Mouse (Mus musculus) forebrain, embryonic 16.5 days (tissue): ENCODE measurements at regions not wholly inside any gene's neighbourhood (a gene's known extent, or its start where the extent isn't known, plus 50 kb on each side); places are given as distances from the start of the nearest gene placed in this dataset.

Experiments used
- ATAC-seq: fragments of 200-750 bp; cut with Nextera tagmentation; 2 replicates; pipeline ENCODE4 v1.8.0; 2017; ENCODE audit warnings: mild to moderate bottlenecking, moderate library complexity
- H3K27ac ChIP-seq: fragments of 300-500 bp; sonication (generic); 2 replicates; pipeline ENCODE4 v1.5.1; 2014; ENCODE audit warnings: low read length, control low read depth
- H3K27me3 ChIP-seq: fragments of 300-500 bp; sonication (generic); replicated peaks from 2 replicates; pipeline ENCODE4 v1.6.1; 2014; ENCODE audit warnings: low read length; ENCODE audit not compliant: control insufficient read depth, insufficient read depth
- H3K36me3 ChIP-seq: fragments of 300-500 bp; sonication (generic); 2 replicates; pipeline ENCODE4 v1.6.1; 2014; ENCODE audit not compliant: control insufficient read depth, insufficient read depth
- H3K4me1 ChIP-seq: fragments of 300-500 bp; sonication (generic); replicated peaks from 2 replicates; pipeline ENCODE4 v1.6.1; 2014; ENCODE audit warnings: low read length; ENCODE audit not compliant: control insufficient read depth, insufficient read depth
- H3K4me2 ChIP-seq: fragments of 300-500 bp; sonication (generic); 2 replicates; pipeline ENCODE4 v1.6.1; 2014; ENCODE audit warnings: mild to moderate bottlenecking, low read length, control low read depth
- H3K4me3 ChIP-seq: fragments of 300-500 bp; sonication (generic); replicated peaks from 2 replicates; pipeline ENCODE4 v1.5.1; 2014; ENCODE audit warnings: mild to moderate bottlenecking, low read length, control low read depth
- H3K9ac ChIP-seq: fragments of 300-500 bp; sonication (generic); replicated peaks from 2 replicates; pipeline ENCODE4 v1.6.1; 2014; ENCODE audit warnings: low read depth, low read length, control low read depth
- H3K9me3 ChIP-seq: fragments of 300-500 bp; sonication (generic); 2 replicates; pipeline ENCODE4 v1.6.1; 2016; ENCODE audit warnings: low read length; ENCODE audit not compliant: control insufficient read depth
- WGBS: fragments of 180-500 bp; shearing (Covaris S2); extraction: QIAGEN DNeasy Blood & Tissue Kit; methylation state at CpG from one replicate; pipeline ENCODE4 v1.1.7; 2014; 5-methylcytosine and 5-hydroxymethylcytosine counted together

DNA sequence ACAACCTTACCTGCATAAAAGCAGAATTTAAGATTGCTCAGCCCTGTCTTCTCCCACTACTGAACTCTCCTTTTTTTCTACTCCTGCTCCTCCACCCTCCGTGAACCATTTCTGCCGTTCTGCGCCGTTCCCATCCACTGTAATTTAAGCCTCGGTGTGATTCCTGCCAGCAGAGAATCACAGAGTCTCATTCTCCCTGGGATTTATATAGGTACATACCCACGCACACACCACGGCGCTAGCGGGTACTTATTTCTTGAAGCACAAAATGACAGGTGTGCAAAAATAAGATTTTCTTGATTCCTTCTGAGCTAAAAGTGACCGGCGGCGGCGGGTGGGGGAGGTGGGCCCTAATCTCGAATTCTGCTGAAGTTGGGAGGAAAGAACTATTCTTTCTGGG, 324.5 kb upstream of the Atp2b1 start:
- no peak overlapping the region for H3K4me3 ChIP-seq
- no peak overlapping the region for H3K9ac ChIP-seq
- WGBS = 90% methylated on average over 14 of the region's 14 CpGs

DNA sequence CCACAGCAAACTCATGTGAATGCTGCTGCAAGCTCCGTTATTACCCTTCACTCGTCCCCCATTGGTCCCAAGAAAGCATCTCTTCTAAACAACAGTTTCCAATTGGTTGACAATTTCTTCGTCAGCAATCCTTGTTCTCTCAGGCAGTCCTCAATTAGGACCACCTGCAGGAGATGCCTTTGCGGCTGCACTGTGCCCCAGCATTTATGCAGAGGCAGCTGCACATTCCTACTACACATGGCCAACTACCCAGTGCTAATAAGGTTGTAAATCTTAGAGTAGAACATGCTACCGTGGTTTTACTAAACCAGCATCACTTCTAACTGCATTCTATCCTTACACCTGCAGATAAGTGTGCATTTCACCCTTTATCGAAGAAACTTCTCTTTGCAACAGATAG, 322.1 kb upstream of the Atp2b1 start:
- no peaks in the 10 kb centered on the region for H3K36me3 ChIP-seq
- H3K4me3 ChIP-seq = no peak overlapping the region
- H3K9ac ChIP-seq = no peak overlapping the region
- 76% methylated on average over 6 of the region's 6 CpGs for WGBS
- ATAC-seq = no peak
- H3K4me1 ChIP-seq = no peaks in the 10 kb centered on the region
- no peak overlapping the region for H3K4me2 ChIP-seq
- H3K9me3 ChIP-seq = no peaks in the 10 kb centered on the region
- no peak overlapping the region for H3K27ac ChIP-seq
- no peaks in the 10 kb centered on the region for H3K27me3 ChIP-seq

More for the DNA sequence above, 324.5 kb upstream of the Atp2b1 start:
- ATAC-seq = no peak
- Histone ChIP-seq H3K9me3 (no peaks in the 10 kb centered on the region), H3K36me3 (no peaks in the 10 kb centered on the region), H3K27me3 (no peaks in the 10 kb centered on the region), H3K27ac (no peak overlapping the region), H3K4me2 (no peak overlapping the region), H3K4me1 (no peaks in the 10 kb centered on the region)

DNA sequence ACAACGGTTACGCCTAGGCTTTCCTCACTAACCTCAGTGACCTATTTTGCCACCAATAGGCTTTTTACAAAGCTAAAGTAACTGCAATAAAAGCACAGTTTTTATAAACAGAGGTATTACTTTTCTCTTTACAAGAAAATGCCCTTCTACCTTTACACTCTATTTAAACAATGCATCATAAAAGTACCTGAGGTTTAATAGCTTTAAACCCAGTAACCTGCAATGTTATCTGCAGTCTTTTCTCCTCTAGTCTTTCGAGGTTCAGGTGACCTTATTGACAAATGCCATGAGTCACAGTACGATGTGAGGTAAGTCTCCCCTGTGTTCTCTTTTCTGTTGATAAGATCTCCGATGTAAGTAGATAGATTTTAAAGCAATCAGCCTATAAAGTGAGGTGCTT, 320.3 kb upstream of the Atp2b1 start:
- Histone ChIP-seq H3K4me3 (no peak overlapping the region), H3K36me3 (no peaks in the 10 kb centered on the region), H3K4me1 (no peaks in the 10 kb centered on the region), H3K9ac (no peak overlapping the region), H3K4me2 (no peak overlapping the region), H3K27ac (no peak overlapping the region), H3K9me3 (no peaks in the 10 kb centered on the region), H3K27me3 (no peaks in the 10 kb centered on the region)
- no peak for ATAC-seq
- WGBS = 88% methylated on average over 5 of the region's 5 CpGs

DNA sequence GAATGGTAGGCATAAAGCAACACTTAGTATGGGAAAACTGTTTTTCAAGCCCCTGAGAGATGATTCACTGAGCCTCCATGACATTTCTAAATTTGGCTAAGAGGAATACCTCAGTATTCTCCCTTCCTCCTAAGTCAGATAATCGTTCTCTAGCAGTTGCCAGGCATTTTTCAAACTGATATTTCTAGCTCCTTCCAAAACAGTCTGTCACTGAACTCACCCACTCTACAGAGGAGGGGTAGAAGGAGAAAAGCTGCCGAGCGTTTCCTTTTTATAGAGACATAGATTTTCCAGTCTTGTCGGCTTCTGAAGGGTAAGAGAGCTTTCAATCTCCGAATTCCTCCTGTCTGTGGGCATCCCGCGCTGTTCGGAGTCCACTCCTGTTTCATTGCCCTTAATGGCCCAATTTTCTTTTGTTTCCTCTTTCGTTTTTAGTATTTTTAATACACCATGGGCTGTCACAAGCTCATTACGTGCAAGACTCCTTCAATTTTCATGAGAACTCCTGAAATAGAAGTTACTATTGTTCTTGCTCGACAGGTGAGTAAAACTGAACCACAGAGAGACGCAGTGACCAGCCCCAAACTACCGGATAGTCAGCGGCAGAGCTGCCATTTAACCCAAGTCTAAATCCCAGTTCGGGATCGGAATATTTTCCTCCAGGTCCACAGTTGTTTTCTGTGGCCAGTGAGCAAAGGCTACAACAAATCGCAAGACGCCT, 305.8 kb upstream of the Atp2b1 start:
- ATAC-seq = peak; percentile 58; the same call in 1 of the 2 replicates
- no peaks in the 10 kb centered on the region for H3K4me1 ChIP-seq
- H3K9me3 ChIP-seq = no peaks in the 10 kb centered on the region
- no peaks in the 10 kb centered on the region for H3K36me3 ChIP-seq
- no peak overlapping the region for H3K4me3 ChIP-seq
- H3K4me2 ChIP-seq = no peak overlapping the region
- H3K27me3 ChIP-seq = no peaks in the 10 kb centered on the region
- WGBS = 84% methylated on average over 18 of the region's 18 CpGs
- no peak overlapping the region for H3K27ac ChIP-seq
- H3K9ac ChIP-seq = no peak overlapping the region

DNA sequence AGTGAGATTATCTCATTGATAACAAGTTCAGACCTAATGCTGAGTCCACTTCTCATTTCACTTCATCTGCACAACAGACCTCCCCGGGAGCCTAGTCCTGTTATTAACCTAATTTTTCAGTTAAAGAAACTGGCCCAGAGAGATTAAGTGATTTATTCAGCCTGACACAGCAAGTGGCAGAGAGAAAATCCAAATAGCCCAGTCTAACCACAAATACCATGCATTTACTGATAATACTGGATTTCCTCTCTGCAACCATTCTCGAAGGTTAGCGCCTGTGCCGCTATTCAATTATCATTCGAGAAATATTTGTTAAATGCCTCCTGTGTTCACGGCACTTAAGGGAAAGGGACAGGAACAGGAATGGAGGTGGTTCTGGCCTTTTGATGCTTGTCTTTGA, 303.5 kb upstream of the Atp2b1 start:
- Histone ChIP-seq H3K36me3 (no peaks in the 10 kb centered on the region), H3K4me1 (no peaks in the 10 kb centered on the region), H3K27ac (no peak overlapping the region), H3K27me3 (no peaks in the 10 kb centered on the region), H3K4me3 (no peak overlapping the region), H3K9ac (no peak overlapping the region), H3K4me2 (no peak overlapping the region), H3K9me3 (no peaks in the 10 kb centered on the region)
- ATAC-seq = no peak
- 63% methylated on average over 6 of the region's 6 CpGs for WGBS

DNA sequence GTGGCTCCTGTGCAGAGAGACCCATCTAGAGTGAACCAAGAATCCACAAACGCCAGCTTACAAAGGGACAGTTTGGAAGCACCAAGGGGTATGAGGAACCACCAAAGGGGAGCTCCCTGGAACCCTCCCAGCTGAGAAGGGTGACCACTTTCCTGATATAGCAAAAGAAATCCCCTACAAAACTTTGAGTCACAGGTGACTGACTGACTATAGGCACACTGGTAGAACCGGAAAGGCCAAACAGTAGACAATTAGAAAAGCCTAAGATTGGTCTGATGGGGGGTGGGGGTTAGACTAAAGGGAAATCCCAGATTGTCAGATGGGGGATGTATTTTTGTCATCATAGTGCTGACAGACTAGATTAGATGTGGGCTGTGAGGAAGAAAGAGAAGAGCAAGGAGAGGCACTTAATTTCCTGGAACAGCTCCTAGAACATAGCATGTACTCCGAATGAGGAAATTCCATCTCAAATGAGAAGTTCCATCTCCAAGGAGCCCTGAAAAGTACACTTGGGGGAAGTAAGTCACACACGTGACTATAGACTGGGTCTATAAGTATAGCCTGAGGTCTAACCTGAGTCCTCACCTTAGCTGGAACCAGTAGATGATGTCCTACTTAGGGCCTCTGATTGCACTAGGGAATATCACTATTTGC, 302.4 kb upstream of the Atp2b1 start:
- H3K27ac ChIP-seq = no peak overlapping the region
- no peak for ATAC-seq
- H3K4me2 ChIP-seq = no peak overlapping the region
- H3K36me3 ChIP-seq = no peaks in the 10 kb centered on the region
- H3K4me3 ChIP-seq = no peak overlapping the region
- H3K27me3 ChIP-seq = no peaks in the 10 kb centered on the region
- no peaks in the 10 kb centered on the region for H3K9me3 ChIP-seq
- no peaks in the 10 kb centered on the region for H3K4me1 ChIP-seq
- 85% methylated on average over 4 of the region's 4 CpGs for WGBS
- no peak overlapping the region for H3K9ac ChIP-seq

DNA sequence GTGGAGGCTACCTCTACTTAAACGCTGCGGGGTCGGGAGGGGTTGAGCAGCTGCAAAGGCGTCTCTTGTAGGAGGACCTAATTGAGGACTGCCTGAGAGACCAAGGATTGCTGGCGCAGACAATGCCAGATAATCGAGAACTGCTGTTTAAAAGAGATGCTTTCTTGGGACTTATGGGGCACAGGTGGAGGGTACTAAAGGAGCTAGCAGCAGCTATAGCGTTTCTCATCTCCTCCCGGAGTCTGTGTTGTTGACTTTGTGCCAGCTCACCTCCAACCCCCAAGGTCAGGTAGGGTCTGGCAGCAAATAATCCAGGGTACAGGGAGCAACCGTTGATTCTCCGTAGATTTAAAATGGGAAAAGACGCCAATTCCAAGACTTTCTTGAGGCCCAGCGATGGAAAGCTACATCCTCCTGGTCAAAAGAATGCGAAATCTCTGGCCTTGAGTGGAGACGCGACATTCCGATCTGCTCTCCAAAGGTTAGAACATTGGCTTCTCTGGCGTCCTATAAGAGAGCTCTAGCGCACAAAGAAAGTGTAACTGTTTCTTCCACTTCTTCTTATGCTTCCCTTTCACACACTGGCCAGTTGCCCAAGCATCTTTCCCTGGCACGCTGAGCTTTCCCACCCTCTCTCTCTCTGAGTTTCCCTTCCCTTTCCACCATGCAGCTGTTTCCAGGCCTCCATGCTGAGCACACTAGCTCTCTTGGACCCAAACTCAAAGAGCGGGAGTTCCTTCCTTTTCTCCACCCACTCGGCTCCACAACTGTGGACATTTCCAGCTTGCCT, 295.3 kb upstream of the Atp2b1 start:
- 91% methylated on average over 21 of the region's 21 CpGs for WGBS

DNA sequence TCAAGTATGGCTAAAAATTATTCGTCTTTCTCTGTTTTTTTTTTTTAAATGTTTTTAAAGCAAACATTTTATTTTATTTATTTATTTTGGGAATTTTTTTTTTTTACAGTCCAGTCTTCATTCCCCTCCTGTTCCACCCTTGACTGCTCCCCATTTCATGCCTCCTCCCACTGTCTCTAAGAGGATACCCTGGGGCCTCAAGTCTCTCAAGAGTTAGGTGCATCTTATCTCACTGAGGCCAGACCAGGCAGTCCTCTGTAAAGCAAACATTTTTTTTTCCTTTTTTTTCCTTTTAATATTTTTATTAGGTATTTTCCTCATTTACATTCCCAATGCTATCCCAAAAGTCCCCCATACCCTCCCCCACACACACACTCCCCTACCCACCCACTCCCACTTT, 290.1 kb upstream of the Atp2b1 start:
- no peaks in the 10 kb centered on the region for H3K9me3 ChIP-seq
- no peaks in the 10 kb centered on the region for H3K4me1 ChIP-seq
- no peaks in the 10 kb centered on the region for H3K36me3 ChIP-seq
- no peaks in the 10 kb centered on the region for H3K27me3 ChIP-seq
- WGBS = 100% methylated on average over 1 of the region's 1 CpGs
- H3K4me2 ChIP-seq = no peak overlapping the region
- H3K27ac ChIP-seq = no peak overlapping the region
- H3K9ac ChIP-seq = no peak overlapping the region
- no peak for ATAC-seq
- no peak overlapping the region for H3K4me3 ChIP-seq

More for the DNA sequence above, 295.3 kb upstream of the Atp2b1 start:
- Histone ChIP-seq H3K36me3 (no peaks in the 10 kb centered on the region), H3K9ac (no peak overlapping the region), H3K27me3 (no peaks in the 10 kb centered on the region), H3K4me3 (no peak overlapping the region), H3K9me3 (no peaks in the 10 kb centered on the region), H3K27ac (no peak overlapping the region), H3K4me2 (no peak overlapping the region), H3K4me1 (no peaks in the 10 kb centered on the region)
- ATAC-seq = no peak

DNA sequence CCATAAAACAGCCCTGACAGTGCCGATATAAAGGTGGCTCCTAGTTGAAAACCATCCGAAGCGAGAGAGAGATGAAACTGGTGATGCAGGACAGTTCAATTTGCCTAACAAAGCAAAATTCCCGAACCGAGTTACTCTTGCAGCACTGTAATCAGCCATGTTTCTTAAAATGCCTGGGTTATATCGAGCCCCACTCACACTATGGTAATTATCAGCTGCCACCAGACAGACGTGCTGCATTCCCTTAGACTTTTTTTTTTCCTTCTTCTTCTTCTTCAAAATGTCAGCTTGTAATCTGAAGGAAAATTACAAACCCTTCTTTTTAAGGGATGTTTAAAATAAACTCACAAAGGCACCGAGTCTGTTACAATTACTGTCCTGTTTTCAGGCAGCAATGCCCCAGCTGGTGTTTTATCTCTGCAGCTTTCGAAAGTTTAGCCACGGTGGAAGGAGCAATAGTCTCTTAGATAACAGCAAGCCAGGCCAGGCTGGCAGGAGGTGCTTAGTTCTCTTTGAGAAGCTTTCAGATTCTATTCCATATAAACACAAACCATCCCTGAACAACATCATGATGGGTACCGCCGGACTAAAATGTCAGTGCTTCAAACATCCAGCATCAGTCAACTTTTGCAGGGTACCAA, 289.4 kb upstream of the Atp2b1 start:
- Histone ChIP-seq H3K4me2 (no peak overlapping the region), H3K9ac (no peak overlapping the region)
- WGBS = 71% methylated on average over 12 of the region's 12 CpGs

More for the DNA sequence above, 289.4 kb upstream of the Atp2b1 start:
- H3K4me3 ChIP-seq = no peak overlapping the region
- no peaks in the 10 kb centered on the region for H3K9me3 ChIP-seq
- no peak for ATAC-seq
- H3K36me3 ChIP-seq = no peaks in the 10 kb centered on the region
- no peak overlapping the region for H3K27ac ChIP-seq
- H3K4me1 ChIP-seq = no peaks in the 10 kb centered on the region
- no peaks in the 10 kb centered on the region for H3K27me3 ChIP-seq
